Mouse (Mus musculus) lung, adult 18-20 months (tissue): ENCODE data around the gene Rasgrp2.

ENCODE experiments used
- DNase-seq, 2 experiments: peaks; one replicate each; pipeline ENCODE4 v3.0.0; 2022; ENCODE audit warnings: mixed read lengths in 2 of 2

Gene Rasgrp2

DNA sequence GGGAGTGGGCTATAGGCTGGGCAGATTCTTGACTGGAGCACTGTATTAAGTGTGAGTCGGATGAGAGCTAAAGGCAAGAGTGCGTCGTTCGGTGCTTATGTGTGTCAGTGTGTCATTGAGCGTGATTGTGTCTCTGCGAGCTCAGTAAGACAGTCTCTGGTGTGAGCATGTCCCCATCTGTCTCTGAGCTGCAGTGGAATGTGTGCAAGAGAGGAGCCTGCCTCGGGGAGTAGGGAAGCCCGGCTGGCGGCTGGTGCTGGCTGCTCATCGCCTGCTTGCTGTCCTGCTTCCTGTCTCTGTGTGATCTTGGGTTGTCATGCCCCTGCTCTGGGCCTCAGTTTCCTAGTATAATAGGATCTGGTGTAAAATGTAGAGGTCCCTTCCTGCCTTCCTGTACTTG, 43.9 kb downstream of the Rasgrp2 start:
- DNase-seq = no peak

DNA sequence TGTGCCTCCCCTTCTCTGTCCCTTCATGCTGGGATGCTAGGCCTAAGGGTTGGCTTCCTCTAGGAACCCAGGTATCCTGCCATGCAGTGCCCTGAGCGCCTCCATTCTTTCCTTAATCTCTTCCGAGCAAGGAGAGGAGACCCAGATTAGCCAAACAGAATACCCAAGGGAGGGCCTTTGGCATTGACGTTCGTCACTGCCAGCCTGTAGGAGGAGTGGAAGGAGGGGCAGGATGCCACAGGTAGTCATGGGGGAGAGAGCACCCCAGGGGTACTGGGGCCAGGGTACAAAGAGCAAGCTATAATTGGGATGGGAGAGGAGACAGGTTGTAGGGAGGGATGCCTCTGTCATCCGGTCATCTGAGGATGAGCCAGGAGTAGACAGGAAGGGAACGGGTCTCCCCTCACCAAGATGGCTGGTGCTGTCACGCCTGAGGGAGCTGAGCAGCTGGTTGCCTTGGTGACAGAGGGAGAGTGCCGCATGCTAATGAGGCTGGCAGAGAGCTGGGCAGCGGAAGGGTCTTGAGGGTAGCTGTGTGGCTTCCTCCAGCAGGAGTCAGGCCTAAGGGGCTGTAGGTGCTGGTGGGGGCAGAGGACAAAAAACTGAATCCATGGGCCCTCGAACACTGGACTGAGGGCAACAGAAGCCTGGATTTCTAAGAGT, 46.8 kb downstream of the Rasgrp2 start:
- DNase-seq = no peak

DNA sequence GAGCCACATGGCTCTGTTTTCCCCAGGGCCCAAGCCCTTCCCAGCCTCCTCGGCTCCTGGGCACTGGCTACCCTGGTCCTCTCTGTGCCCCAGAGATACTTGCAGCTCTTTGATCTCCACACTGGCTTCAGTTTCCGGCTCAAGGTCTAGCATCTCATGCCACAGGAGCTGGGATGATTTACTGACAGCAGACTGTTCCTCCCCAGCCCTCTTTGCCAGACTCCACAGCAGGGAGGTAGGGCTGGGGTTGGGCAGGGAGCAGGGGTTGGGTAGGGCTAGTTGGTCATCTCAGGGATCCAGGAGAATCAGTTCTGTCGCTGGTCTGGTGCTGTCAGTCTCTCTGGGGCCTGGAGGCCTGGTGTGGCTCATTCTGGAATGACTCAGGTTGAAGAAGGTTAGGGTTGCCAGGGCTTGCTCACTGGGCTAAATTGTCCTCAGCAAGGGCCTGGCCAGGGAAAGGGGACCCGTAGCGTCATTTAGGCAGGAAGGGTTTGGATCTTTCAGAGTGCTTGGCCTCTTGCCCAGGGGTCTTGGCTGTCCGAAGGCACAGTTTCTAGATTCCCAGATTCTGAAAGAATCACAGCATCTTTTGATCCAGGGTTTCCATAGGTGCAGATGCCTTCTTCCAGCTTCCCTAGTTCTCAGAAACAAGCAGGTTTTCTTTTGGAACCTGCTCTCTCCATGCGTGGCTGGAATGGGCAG, 47.7 kb downstream of the Rasgrp2 start:
- no peak for DNase-seq

DNA sequence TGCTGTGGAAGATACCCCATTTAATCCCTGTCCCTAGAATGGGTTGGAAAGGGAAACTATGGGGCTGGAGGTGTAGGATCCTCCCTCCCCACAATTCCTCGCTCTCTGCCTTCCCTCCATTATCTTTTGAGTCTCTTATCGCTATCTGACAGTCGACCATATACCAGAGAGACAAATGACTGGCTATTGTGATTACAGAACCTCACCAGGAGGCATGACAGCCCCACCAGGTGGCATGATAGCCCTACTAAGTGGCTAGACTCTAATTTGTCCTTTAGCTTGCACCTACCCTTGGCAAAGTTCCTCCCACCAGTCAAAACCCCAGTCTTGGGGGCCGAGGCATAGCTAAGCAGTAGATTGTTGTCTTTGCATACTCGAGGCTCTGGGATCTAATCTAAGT, 49.6 kb downstream of the Rasgrp2 start:
- DNase-seq = no peak

DNA sequence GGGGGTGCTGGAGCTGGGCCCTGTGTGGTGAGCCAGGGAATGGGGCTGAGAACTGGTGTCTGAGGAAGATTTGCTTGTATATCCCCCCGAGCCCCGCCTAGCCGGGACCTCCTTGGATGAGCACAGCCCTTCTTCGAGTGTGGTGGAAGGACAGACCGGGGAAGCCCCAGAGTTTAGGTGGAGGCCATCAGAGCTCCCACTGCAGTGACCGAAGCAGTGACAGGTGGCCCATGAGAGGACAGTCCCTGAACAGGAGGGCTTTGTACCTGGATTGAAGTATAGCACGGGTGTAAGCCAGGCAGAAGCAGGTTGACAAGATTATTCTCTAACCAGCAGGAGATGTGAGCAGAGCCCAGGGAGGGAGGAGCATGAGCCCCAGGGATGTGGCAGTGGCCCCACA, 50.7 kb downstream of the Rasgrp2 start:
- DNase-seq = no peak

DNA sequence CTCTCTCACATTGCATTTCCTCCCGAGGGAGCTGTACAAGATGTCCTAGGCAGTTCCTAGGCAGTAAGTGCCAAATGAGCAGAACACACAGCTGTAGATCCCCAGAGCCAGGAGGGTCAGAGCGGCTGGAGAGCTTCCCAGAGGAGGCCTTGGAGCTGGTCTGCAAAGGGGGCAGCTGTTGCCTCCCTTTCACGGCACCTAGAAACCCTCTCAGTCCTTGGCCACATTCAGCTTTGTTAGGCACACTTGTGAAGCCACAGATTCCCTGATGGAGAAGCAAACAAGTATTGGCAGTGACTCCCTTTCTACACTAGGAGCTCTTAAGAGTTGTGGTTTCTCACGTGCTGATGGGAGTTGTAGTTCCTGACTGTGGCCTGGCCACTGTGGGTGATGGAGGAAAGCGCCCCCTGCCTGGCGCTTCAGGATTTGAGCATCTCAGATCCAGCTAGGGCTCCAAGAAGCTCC, 52.9 kb downstream of the Rasgrp2 start:
- DNase-seq = peak; percentile 81 to 88

DNA sequence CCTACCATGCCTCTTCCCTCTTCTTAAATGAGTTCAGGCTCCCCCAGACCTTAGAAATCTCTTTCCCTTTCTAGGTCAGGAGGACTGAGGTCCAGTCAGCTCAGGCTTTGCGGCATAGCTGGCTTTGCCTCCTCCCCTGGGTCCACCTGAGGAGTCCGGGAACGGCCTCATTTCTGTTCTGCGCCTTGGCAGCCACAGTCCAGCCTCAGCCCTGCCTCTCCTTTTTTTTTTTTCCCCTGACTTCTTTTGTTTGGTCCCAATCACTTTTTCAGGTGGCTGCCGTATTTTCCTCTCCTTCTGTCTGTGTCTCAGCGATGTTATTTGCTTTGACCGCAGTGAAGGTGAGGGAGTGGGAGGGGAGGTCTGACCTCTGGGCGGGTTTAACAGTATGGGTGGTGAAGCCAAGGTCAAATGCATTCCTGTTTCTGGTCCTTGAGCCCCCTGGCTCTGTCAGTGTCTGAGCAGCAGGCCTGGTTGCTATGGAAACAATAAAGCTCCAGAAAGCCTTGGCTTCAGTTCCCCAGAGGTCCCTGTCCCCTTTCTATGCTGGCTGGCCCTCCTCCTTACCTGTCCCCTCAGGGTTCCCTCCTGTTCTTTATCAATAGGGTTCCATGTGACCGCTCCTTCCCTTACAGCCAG, 53.7 kb downstream of the Rasgrp2 start:
- DNase-seq = no peak

DNA sequence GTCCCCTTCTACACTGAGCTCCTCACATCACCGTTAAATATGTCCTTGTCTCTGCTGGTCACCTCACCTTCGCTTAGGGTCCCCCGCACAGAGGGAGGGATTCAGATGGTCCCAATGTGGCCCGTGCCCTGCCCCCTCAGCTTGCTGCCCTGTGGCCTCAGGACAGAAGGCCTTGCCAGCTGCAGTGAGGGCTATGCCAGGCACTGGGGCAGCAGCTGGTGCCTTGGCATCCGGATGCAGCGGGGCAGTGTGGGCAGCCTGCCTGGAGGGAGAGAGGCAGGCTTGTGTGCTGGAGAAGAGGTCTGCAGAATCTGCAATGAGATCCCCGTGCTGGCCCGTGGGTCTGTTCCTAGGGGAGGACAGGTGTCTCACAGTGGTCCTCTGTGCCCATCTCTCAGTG, 54.2 kb downstream of the Rasgrp2 start:
- DNase-seq = no peak

DNA sequence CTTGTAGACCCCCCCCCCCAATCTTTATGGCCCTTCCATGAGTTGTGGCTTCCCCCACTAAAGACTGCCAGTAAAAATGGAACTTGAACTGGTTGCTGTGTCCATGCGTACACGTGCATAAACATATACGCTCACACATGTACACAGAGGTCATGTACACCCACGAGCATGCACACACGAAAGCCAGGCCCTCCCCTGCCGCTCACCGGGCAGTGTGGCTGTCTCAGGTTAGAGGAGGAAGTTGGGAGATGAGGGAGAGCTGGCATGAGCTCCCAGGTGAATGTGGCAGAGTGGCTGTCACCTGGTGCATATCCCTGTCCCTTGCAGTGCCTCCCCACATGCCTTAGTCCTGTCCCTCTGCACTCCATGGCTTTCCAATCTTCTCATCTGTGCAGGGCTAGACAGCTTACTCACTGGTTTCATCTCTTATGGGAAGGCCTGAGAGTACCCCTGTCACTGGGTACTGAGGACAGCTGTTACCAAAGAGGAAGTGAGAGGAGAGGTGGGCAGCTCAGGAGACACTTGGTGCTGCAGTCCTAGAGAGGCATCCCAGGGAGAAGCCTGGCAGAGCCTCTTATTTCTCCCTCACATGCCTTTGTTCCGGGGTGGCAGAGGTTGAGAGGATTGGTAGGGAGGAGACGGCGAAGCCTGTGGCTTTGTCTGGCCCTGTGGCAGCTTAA, 55.0 kb downstream of the Rasgrp2 start:
- no peak for DNase-seq

DNA sequence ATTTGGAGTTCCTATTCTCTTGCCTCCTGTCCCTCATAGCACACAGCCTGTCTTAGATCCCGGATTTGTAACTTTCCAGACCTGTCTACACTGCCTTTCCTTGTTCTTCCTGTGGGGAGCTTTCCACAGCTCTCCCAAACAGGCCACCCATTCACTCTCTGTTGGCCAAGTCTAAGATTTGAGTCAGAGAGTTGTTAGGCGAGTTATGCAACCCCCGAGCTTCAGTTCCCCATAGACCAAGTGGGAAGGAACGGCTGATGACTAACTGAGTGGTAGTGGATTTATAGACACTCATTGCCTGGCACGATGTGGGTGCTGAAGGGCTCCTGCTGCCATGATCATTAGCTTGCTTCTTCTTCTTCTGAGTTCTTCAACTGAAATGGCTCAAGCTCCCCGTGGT, 60.4 kb downstream of the Rasgrp2 start:
- DNase-seq = no peak

DNA sequence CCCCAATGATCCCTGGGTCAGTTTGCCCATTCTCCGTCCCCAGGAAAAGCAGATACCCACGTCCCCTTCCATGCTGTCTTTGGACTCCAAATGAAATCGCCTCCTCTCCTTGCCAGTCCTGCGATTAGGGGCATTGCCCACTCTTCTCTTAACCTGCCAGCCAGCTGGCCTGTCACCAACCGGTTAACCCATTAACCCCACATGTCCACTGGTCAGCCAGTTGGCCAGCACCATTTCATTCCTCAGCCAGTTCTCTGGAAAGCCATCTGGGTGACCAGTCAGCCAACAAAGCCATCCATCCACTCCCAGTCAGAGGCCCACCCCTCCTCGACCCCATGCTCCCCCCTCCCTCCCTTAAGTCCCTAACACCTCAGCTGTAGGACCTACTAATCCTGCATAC, 63.7 kb downstream of the Rasgrp2 start:
- no peak for DNase-seq

DNA sequence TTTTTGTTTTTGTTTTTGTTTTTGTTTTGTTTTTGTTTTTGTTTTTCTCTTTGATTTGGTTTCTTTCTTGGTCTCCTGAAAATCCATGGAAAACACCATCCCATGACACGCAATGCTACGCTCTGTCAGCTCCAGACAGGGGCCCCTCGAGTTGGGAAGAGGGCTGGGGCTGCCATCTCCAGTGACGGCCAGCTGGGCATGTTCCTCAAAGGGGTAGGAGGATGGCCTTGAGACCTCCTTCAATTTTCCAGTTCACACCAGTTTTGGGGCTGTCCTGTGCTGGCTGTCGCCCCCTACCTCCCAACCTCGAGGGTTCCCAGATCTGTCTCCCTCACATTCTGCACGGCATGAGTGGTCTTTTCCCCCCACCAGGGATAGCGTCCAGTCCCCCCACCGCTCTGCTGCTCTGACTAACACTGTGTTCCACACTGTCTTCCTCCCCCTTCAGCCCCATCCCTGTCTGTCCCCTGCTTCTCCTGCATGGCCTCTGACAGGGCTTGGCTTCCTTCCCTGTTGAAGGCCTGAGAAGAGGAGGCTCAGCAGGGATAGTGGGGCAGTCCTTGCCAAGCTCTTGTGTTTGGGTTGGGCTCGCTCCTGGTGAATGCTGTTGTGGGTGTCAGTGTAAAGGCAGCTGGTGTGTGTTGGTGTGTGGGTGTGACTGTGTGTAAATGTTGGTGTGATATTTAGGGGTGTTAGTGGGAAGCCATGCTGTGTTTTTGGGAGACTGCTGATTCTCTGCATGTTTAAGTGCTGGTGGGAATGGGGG, 65.3 kb downstream of the Rasgrp2 start:
- no peak for DNase-seq
